Mouse (Mus musculus): ENCODE results near the gene Smap1. TPM values are rescaled to one million over a fixed set of nuclear protein-coding genes. Genes with fewer than 3 reads are reported as not detected.
A peak's percentile ranks its signal among the peaks of the same experiment; 100 is the strongest.
"Not testable (repeated sequence)": the region's sequence is repeated elsewhere in the genome, so short reads cannot be mapped to it uniquely, and the experiment has no call there.

Smap1 gene
- total RNA-seq (2021), result 10 to 100 TPM; 80.0 to 84.1 TPM
- long read RNA-seq, experiment 1, transcript Smap1-201 (10 exons, 2,289 nt), result major isoform, 14 of 27 reads
- long read RNA-seq, experiment 1, partial matches to known transcripts, result 10 of 27 reads
- long read RNA-seq, experiment 1, other reads (novel, unspliced or antisense), result 3 of 27 reads
- long read RNA-seq, experiment 2, transcript Smap1-201 (10 exons, 2,289 nt), result major isoform, 34 of 78 reads
- long read RNA-seq, experiment 2, partial matches to known transcripts, result 33 of 78 reads
- long read RNA-seq, experiment 2, other reads (novel, unspliced or antisense), result 11 of 78 reads

DNA sequence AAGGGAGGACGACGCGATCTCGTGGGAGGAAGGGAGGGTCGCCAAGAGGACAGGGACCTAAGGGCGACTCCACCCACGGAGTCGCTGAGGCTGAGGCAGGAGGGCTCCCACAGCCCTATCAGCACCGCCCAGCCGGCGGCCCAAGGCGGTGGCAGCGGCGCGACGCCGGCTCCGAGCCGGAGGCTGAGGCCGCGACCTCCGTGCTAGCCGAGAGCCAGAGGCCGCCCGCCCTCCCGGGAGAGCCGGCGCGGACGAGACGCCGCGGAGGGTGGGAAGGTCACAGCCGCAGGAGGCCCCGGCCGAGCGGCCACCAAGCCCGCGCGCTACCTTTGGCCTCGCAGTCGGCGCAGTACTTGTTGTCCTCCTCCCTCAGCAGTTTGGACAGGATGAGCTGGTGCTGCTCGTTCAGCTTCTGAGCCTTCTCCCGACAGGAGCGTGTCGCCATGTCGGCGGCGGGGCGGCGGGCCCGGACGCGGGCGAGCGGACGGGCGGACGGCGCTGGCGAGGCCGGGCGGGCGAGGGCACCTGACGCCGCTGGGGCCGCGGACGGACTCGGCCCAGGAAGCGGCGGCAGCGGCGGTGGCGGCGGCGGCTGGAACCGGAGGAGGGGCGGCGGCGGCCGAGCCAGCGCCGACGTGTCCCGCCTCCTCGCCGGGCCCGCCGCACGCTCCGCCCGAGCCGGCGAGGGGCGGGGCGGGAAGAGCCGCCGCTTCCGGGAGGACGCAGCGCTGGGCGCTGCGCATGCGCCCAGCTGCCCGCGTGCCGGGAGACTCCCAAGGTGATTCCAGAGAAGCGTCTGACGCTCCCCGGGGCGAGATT, at the start of gene Smap1:
Smap1 (minus strand) TSS at position 607 of the 819 bp plus-strand sequence.
- DNase-seq (ENCODE audit: low spot score in 2 of 2), result peak; percentile 50 to 55

DNA sequence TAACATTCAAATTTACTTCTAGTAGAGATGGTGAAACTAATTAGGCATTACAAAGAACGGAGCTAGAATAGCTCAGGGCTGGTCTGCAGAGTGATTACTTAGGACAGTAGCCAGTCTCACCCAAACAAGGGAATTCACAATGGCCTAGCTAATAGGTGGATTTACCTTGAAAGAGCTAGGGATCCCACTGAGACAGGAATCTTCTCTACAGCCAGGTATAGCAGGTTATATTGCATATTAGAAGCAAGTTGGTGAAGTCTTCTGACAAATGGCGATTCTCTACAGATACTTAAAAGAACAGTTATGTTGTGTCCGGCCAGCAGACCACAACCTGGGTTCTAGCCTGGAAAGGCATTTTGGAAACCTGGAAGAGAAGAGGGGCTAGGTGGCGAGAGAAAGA, 49.0 kb upstream of the Smap1 start:
- DNase-seq (ENCODE audit: low spot score in 2 of 2), result not testable (repeated sequence)

DNA sequence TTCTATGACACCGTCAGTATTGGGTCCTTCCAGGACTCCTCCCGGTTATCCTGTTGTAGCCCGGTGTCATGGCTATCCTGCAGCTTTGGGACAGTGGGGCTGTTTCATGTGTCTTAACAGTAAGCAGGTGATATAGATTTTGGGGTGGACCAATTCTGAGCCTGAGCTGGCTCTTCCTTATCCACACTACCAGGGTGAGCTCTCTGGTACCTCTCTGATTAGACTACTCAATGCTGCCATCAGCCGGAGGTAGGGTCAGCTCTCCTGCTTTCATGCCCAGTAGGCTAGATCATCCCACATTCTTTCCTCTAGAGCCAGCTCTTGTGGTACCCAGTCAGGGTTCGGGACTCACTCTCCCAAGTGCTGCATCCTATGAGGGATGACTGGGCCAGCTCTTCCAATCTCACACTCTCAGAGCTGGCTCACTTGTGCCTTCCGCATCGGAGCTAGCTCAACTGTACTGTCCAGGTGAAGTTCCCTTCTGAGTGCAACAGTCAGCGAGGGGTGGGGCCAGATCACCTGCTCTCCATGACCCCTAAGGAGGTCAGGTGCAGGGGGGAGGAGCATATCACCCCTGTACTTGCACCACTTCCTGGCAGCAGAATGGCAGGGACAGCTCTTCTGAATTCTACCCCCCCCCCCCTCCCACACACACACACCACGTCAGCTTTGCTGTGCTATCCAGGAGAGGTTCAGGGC, 46.1 kb upstream of the Smap1 start:
- DNase-seq (ENCODE audit: low spot score in 2 of 2), result no peak

DNA sequence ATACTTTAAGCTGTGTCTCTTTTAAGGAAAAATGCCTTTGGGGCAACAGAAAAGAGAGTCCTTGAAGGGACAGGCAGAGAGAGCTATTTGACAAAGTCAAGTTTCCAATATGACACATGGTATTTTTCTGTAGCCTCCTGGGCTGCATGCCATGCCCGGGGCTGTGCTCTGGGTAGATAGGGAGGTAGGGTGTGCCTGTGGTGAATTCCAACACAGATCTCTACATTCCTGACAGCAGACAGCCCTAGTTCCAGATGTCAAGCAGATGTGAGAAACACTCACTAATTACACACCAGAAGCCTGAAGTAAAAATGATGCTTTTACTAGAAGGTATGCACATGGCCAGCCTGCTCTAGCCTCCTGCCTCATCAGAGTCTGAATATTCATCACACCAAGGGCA, 44.1 kb upstream of the Smap1 start:
- DNase-seq (ENCODE audit: low spot score in 2 of 2), result no peak

DNA sequence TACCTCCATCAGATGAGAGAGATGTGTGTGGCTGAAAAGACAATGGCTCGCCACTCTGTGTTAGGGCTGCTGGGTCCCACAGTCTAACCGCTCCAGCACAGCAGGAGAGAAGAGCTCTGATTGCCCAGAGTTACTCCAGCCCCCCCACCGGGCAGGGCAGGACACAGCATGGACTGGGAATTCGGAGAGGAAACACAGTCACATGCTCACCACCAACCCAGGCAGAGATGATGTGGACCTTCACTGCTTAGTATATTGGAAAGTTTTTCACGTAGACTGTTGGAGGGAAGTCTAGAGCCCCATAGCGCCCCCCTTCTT, 37.3 kb upstream of the Smap1 start:
- DNase-seq (ENCODE audit: low spot score in 2 of 2), result no peak

DNA sequence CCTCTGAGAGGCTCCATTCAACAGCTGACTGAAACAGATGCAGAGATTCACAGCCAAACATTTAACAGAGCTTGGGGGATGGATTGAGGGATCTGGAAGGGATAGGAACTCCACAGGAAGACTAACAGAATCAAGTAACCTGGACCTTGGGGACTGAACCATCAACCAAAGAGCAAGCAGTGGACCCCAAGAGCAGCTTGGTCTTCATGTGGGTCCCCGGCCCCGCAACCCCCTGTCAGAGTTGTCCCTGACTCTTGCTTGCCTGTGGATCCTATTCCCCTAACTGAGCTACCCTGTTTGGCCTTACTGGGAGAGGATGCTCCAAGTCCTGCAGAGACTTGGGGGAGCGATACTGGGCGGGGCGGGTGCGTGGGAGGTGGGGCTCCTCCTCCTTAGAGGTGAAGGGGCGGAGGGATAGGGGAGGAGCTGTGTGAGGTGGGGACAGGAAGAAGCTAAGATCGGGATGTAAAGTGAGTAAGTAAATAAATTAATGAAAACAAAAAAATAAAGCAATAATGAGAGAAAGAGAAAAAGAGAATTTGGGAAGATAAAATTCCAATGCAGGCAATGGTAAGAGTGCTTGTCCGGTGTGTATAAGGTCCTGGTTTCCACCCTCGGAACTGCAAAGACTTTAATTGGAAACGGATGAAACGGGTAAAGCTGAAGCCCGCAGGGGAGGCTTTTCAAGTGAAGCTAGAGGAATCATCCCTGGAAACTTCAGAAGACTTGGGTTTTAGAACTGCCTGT, 36.7 kb upstream of the Smap1 start:
- DNase-seq (ENCODE audit: low spot score in 2 of 2), result no peak

DNA sequence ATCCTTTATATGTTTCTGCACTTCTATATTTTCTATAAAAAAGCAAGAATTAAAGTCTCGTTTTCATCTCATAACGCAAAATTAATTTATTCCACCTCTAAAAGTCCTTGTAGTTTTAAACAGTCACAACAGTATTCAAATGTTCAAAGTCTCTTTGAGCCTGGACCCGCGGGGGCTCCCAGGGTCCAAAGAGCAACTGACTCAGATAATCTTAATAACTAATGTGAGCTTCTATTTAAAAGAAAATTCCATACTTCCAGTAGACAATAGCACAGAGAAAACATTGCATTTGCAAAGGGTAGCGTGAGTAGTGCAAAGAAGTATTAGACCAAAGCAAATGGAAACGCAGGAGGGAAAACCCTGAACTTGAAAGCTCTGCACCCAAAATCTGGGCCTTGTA, 36.0 kb upstream of the Smap1 start:
- no peak for DNase-seq (ENCODE audit: low spot score in 2 of 2)

DNA sequence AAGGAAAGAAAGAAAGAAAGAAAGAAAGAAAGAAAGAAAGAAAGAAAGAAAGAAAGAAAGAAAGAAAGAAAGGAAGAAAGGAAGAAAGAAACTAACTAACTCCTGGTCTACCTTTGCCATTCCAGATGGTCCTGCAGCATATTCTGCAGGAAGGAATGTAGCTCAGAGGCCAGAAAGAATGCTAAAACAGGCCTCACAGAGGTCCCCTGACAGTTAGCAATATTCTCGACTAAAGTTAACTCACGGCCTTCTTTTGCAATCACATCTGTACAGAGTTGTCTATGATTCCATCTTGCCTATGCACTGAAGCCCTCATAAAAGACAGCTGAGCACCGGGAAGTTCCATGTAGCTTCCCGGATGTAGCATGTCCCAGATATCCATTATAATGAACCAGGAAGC, 33.4 kb upstream of the Smap1 start:
- DNase-seq (ENCODE audit: low spot score in 2 of 2), result no peak

DNA sequence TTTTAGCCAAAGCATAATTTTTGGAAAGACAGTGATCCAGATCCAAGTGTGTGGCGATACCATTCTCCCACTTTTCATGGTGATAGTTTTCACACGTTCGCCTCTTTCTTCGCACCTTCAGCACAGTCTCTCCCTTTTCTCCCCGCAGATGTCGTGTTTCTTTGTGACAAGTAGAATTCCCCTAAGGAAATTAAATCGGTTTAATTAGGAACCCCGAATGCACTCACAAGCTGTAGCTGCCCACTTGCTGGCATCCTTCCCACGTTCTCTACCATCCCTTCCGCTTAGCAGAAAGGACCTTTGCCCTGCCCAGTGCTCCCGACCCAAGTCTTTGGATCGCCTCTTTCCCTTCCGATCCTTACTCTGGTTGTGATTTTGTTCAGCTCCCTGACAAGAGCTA, 31.8 kb upstream of the Smap1 start:
- no peak for DNase-seq (ENCODE audit: low spot score in 2 of 2)

DNA sequence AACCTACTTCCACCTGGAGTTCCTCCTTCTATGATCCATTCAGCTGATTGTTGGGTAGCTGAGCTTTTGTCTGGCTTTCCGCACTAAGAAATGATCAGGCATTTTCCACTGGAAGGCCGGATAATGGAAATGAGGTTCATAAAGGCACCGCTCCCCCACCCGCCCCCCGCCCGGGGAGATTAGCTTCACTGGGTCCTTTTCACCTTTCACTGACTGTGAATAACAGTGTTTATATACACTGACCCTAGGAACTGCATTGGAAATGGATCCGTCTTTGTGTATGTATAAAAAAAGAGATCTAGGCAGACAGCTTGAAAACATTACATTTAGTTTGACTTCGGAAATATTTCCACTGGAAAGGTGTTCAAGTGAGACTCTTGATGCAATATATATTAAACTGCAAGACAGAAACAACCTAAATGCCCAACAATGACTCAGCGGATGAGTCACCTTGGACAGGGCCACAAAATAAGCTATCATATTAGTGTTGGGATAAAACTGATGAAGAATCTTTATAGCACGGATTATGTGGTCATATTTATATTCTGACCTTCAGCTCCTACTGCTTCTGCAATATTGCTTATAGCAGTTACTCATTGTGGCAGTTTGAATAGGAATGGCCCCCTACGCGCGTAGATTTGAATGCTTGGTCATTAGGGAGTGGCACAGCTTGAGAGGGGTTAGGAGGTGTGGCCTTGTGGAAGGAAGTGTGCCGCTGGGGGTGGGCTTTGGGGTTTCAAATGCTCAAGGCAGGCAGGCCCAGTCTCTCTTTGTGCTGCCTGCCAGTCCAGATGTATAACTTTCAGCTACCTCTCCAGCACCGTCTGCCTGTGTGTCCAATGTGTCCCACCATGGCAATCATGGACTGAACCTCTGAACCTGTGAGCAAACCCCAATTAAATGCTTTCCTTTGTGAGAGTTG, 26.9 kb upstream of the Smap1 start:
- DNase-seq (ENCODE audit: low spot score in 2 of 2), result no peak

DNA sequence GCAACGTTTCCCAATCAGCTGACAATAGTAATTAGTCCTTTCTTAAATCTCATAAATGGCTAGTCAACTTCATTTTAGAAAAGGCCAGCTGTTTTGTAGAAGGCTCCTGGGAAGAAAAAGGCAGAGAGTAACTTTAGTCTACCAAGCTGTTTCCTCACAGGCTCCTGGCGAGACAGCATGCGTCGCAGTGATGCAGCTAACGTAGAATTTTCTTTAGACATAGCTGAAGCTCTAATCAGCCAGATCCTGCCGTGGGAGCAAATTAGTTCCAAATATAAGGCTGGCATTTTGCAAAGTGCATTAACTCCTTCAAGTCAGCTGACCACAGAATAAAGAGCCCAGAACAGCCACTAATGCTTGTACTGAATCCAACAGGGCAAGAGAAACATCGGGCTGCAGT, 26.2 kb upstream of the Smap1 start:
- DNase-seq (ENCODE audit: low spot score in 2 of 2), result no peak

DNA sequence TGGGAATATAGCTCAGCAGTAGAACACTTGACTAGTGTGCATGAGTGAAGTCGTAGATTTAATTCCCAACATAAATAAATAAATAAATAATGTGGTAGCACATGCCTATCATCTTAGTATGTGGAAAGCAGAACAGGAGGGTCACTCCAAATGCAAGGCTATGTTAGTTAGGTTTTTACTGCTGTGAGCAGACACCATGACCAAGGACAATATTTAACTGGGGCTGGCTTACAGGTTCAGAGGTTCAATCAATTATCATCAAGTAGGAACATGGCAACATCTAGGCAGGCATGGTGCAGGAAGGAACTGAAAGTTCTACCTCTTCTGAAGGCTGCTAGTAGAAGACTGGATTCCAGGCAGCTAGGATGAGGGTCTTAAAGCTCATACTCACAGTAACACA, 22.0 kb upstream of the Smap1 start:
- DNase-seq (ENCODE audit: low spot score in 2 of 2), result no peak

DNA sequence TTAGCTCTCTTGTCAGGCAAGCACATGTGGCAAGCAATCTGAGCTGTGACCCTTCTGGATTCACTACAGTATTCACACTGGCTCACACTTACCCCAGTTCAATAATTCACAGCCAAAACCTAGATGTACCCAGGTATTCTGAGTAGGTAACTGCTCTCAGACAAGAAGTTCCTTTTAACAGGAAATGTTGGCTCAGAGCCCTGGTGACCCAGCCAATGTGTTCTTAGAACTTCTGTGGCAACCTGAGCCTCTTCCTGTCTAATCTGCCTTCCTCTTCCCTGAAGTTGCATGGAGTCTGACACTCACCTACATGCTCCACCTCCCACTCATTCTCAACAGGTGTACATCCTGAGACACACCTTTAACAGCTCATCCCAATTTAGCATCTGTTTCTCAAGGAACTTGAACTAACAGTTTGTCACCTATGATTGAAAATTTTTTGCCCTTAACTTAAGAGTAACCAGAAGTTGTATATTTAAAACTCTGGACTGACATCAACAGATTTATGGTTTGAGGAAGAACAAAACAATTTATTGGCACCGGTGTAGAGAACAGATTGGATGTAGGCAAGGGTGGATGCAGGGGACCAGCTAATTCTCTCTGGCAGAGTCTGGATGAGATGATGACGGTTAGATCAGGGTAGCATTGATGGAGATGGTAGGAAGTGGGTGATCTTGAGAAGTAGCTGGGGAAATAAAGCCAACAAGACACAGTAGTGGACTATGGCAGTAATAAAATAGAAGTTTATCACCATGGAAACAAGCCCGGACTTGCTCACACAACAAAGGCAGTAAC, 21.2 kb upstream of the Smap1 start:
- DNase-seq (ENCODE audit: low spot score in 2 of 2), result no peak

DNA sequence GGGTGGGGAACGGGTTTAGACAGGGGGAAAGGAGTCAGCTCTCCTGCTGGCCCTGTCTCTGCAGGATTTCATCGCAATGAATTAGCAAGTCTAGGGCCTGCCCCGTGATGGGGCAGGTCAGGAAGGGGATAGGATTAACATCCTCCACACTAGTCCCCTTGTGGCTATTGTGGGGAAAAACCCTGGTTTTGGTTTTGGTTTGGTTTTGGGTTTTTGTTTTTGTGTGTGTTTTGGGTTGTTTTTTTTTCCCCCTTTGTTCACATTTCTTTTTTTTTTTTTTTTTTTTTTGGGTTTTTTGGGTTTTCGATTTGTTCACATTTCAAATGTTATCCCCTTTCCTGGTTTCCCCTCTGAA, 13.3 kb upstream of the Smap1 start:
- no peak for DNase-seq (ENCODE audit: low spot score in 2 of 2)

DNA sequence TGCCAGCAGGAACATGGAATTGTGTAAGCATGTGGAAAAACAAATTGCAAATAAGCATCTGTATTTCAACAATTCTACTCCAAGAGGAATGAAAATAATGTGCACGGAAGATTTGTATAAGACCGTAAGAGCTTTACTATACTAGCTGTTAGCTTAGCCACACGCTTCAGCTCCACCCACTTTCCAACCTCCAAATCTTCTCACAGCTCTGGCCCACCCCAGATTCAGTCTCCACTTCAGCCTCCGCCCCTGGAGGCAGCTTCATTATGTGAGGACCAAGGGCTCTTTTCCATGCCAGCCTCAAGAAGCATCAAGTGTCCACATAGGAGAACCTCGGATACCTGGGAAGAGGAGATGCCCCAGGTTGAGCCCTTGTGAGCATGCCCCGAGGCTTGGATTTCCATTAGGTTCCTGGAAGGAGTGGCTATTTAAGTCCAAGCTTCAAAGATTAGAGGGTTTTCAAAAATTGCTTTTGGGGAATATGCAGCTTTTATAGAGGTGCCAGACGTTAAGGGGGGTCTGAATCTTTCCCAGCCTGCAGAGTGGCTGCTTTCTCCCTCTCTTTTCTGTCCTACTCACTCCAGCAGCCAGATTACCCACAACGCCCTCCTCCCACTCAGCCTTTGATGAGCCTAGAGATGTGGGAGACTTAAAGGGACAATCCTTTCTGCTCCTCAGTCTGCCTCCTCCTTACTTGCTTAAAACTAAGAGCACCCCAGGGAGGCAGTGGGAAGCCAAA, 12.7 kb upstream of the Smap1 start:
- no peak for DNase-seq (ENCODE audit: low spot score in 2 of 2)

DNA sequence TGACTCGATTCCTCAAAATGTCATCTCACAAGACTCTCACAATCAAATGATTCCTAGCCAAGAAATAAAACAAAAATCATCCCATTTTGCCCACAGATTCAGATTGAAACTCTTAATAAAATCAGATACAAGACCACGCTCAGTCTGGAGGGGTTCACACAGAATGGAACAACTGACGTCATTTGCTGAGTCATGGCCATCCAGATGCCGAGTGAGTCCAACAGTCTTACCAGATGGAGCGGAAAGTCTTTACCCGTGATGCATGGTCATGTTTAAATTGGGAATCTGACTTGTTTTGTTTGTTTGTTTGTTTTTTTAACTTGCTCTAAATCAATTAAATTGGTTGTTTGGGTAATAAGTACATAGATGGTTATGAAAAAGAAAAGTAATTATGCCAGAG, 7.3 kb upstream of the Smap1 start:
- DNase-seq (ENCODE audit: low spot score in 2 of 2), result no peak

DNA sequence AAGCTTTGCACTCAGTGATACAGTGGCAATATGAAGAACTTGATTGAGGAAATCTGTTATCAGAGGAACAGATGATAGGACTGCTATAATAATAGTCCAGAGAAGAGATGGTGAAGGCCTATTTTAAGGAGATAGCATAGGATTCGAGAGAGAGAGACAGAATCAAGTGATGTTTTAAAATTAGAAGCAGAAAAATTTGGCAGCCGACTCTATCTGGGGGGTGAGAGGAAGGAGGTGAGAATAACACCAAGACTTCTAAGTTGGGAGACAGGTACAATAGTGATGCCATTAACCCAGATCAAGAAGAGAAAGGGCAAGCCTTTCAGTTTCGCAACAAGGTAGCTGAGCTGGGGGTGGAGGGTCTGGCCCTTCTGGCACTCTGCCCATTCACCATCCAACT, 6.3 kb upstream of the Smap1 start:
- DNase-seq (ENCODE audit: low spot score in 2 of 2), result no peak

DNA sequence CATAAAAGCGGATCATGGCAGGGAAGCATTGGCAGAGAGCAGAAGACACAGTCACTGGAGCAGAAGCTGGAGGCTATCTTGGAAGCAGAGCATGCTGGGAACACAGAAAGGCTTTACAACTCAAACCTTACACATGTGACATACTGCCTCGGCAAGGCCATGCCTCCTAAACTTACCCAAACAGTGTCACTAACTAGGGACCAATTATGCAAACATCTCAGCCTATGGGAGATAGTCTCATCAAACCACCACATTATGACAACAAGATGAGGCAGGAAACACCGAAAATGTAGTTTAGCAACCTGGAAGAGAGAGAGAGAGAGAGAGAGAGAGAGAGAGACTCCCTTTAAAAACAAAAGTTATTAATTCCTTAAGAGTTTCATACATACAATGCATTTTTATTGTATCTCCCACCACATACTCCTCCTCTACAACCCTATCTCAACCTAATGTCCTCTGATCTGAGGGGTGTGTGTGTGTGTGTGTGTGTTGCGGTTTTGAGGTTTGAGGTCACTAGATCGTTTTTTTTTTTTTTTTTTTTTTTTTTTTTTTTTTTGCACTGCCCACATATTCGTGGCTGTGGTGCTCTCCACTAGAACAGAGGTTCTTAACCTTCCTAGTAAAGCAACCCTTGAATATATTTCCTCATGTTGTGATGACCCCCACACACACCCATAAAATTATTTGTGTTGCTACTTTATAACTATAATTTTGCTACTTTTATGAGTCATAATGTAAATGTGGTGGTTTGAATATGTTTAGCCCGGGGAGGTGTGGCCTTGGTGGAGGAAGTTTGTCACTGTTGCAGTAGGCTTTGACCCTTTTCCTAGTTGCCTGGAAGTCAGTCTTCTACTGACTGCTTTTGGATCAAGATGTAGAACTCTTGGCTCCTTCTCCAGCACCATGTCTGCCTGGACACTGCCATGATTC, 1.9 kb upstream of the Smap1 start:
- DNase-seq (ENCODE audit: low spot score in 2 of 2), result no peak

Measured in adrenal gland, postnatal 4 days (tissue).